Mouse (Mus musculus): ENCODE results near the gene Lypla2. TPM values are rescaled to one million over a fixed set of nuclear protein-coding genes. Genes with fewer than 3 reads are reported as not detected.

Lypla2 gene
- polyA plus RNA-seq, 1 experiment from 2014 or later, result 163 TPM

GRCm38 (mm10) chr4:135925341-135925740 is 47.1 kb downstream of the Lypla2 start:
- H3K4me3 ChIP-seq, result no peak overlapping the region
- WGBS, result 91% methylated on average over 5 of the region's 5 CpGs
- no peak for ATAC-seq

GRCm38 (mm10) chr4:135924418-135924817 is 48.0 kb downstream of the Lypla2 start:
- peaks cover 17% of the 10 kb centered on the region for H3K4me1 ChIP-seq
- ATAC-seq, result no peak
- H3K4me2 ChIP-seq, result no peak overlapping the region
- no peaks in the 10 kb centered on the region for H3K27me3 ChIP-seq
- H3K27ac ChIP-seq, result no peak overlapping the region
- H3K36me3 ChIP-seq (ENCODE audit: poor library complexity, severe bottlenecking), result peaks cover 21% of the 10 kb centered on the region
- H3K4me3 ChIP-seq, result no peak overlapping the region
- no peaks in the 10 kb centered on the region for H3K9me3 ChIP-seq (replicated peaks)
- 92% methylated on average over 2 of the region's 2 CpGs for WGBS
- H3K9ac ChIP-seq, result no peak overlapping the region

More at GRCm38 (mm10) chr4:135925341-135925740, 47.1 kb downstream of the Lypla2 start:
- H3K36me3 ChIP-seq (ENCODE audit: poor library complexity, severe bottlenecking), result peaks cover 23% of the 10 kb centered on the region
- H3K9me3 ChIP-seq (replicated peaks), result no peaks in the 10 kb centered on the region
- no peaks in the 10 kb centered on the region for H3K27me3 ChIP-seq
- no peak overlapping the region for H3K4me2 ChIP-seq
- H3K27ac ChIP-seq, result no peak overlapping the region
- no peak overlapping the region for H3K9ac ChIP-seq
- H3K4me1 ChIP-seq, result peaks cover 17% of the 10 kb centered on the region

DNA sequence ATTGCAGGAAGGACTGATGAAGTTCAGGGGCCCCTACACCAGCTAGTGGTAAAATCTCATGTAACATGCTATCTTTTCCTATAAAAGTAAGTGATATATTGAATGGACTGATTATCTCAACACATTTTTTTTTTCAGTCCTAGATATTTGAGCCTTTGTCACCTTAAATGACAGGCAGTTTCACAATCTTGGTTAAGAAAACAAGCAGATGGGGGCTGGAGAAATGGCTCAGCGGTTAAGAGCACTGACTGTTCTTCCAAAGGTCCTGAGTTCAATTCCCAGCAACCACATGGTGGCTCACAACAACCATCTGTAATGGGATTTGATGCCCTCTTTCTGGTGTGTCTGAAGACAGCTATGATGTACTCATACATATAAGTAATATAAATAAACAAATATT is 50.2 kb downstream of the Lypla2 start:
- H3K36me3 ChIP-seq (ENCODE audit: poor library complexity, severe bottlenecking), result peaks cover 21% of the 10 kb centered on the region
- H3K9me3 ChIP-seq (replicated peaks), result no peaks in the 10 kb centered on the region
- H3K27ac ChIP-seq, result no peak overlapping the region
- peaks cover 17% of the 10 kb centered on the region for H3K4me1 ChIP-seq
- no peaks in the 10 kb centered on the region for H3K27me3 ChIP-seq
- H3K4me2 ChIP-seq, result peak overlapping the region; percentile 88
- no peak overlapping the region for H3K9ac ChIP-seq
- no peak overlapping the region for H3K4me3 ChIP-seq
- 90% methylated on average over 1 of the region's 1 CpGs for WGBS
- no peak for ATAC-seq

- peaks cover 17% of the 10 kb centered on the region for H3K4me1 ChIP-seq
- H3K4me3 ChIP-seq, result peak overlapping the region; percentile 82
- H3K9ac ChIP-seq, result peak overlapping the region; percentile 78
- H3K27ac ChIP-seq, result no peak overlapping the region
- peaks cover 21% of the 10 kb centered on the region for H3K36me3 ChIP-seq (ENCODE audit: poor library complexity, severe bottlenecking)
- WGBS, result 7% methylated on average over 26 of the region's 26 CpGs
- H3K27me3 ChIP-seq, result no peaks in the 10 kb centered on the region
- 0 out of 2 replicates have a peak, but pooled peaks have one; percentile 5 for ATAC-seq
- peak overlapping the region; percentile 88 for H3K4me2 ChIP-seq
- no peaks in the 10 kb centered on the region for H3K9me3 ChIP-seq (replicated peaks)
Measured at GRCm38 (mm10) chr4:135921257-135922120, 50.9 kb downstream of the Lypla2 start.

DNA sequence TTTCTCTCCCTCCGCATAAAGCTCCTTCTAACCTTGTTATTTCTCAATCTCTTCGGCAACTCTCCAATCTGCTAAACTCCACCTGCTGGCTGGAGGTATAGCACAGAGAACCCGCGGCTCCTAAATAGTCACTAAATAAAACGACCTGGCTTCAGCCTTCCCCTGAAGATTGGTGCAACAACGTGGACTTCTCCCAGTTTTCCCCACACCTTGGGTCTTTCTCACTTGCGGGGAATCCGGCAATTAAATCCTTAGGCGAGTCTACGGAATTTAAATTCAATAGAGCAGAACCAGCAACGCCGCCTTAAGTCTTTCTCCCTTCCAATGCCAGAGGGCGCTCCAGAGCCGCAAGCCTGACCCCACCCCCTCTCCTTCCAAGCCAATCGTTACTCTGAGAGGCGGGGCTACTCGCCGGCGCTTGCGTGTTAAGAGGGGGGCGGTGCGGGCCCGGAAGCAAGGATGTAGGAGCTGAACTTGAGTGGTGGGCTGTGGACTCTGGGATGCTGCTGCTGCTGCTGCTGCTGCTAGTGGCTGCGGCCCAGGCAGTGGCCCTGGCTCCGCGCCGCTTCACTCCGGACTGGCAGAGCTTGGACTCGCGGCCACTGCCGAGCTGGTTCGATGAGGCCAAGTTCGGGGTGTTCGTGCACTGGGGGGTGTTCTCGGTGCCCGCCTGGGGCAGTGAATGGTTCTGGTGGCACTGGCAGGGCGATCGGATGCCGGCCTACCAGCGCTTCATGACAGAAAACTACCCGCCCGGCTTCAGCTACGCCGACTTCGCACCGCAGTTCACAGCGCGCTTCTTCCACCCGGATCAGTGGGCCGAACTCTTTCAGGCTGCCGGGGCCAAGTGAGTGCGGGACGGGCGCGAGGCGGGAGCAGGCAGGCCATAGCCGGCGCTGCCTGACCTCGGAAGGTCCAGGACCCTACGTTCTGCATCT is 51.9 kb downstream of the Lypla2 start, which contains the start of gene Fuca1:
Fuca1 (plus strand) TSS at position 432 of the 938 bp plus-strand sequence.
- Histone ChIP-seq H3K27ac (peak within 1 kb of the TSS; percentile 78), H3K9me3 (replicated peaks) (no peaks in the 10 kb centered on the region), H3K27me3 (no peaks in the 10 kb centered on the region), H3K9ac (peak within 1 kb of the TSS; percentile 78), H3K36me3 (ENCODE audit: poor library complexity, severe bottlenecking) (peaks cover 14% of the 10 kb centered on the region), H3K4me1 (peaks cover 17% of the 10 kb centered on the region), H3K4me3 (peak within 1 kb of the TSS; percentile 82), H3K4me2 (peak within 1 kb of the TSS; percentile 88)
- WGBS, result 2% methylated on average over 60 of the region's 60 CpGs
- peak; percentile 97 for ATAC-seq

DNA sequence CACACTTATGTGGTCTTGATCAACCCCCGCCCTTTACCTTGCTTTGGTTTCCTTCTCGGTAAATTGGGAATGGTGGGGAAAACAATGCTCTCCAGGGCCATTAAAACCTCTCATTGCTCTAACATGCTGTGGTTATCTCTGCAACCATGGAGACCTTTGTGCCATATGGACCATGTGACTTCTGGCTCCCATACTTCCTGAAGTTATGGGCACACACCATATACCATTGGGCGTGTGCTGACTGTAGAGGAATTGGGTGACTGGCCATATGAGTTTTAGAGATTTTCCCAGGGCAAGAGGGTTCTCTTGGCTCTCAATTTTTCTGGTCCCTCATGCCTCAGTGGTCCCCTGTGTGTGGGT is 53.2 kb downstream of the Lypla2 start:
- no peak overlapping the region for H3K9ac ChIP-seq
- H3K4me2 ChIP-seq, result no peak overlapping the region
- H3K9me3 ChIP-seq (replicated peaks), result no peaks in the 10 kb centered on the region
- peaks cover 6% of the 10 kb centered on the region for H3K36me3 ChIP-seq (ENCODE audit: poor library complexity, severe bottlenecking)
- ATAC-seq, result no peak
- WGBS, result 95% methylated on average over 3 of the region's 3 CpGs
- no peak overlapping the region for H3K27ac ChIP-seq
- H3K27me3 ChIP-seq, result no peaks in the 10 kb centered on the region
- peaks cover 17% of the 10 kb centered on the region for H3K4me1 ChIP-seq
- no peak overlapping the region for H3K4me3 ChIP-seq

GRCm38 (mm10) chr4:135918635-135919279 is 53.7 kb downstream of the Lypla2 start:
- Histone ChIP-seq H3K9me3 (replicated peaks) (no peaks in the 10 kb centered on the region), H3K4me1 (peaks cover 17% of the 10 kb centered on the region), H3K9ac (no peak overlapping the region), H3K36me3 (ENCODE audit: poor library complexity, severe bottlenecking) (peaks cover 2% of the 10 kb centered on the region; the same call in 1 of the 2 replicates), H3K4me2 (no peak overlapping the region), H3K27me3 (no peaks in the 10 kb centered on the region), H3K27ac (no peak overlapping the region), H3K4me3 (no peak overlapping the region)
- ATAC-seq, result no peak
- 90% methylated on average over 13 of the region's 13 CpGs for WGBS

Other genes starting within 250 kb of the Lypla2 start
- not detected in 2 replicates for gene Il22ra1, start 244.5 kb downstream of the Lypla2 start, polyA plus RNA-seq (2015; fragmentation: Nextera tagmentation; extraction: Ambion mirVana)
- 0.09 TPM in 1 of 2 replicates, not detected in the other for gene Myom3, start 212.9 kb downstream of the Lypla2 start, polyA plus RNA-seq (2015; fragmentation: Nextera tagmentation; extraction: Ambion mirVana)
- 341 and 352 TPM in 2 replicates for gene Srsf10, start 116.9 kb downstream of the Lypla2 start, polyA plus RNA-seq (2015; fragmentation: Nextera tagmentation; extraction: Ambion mirVana)
- 180 and 185 TPM in 2 replicates for gene Pnrc2, start 98.8 kb downstream of the Lypla2 start, polyA plus RNA-seq (2015; fragmentation: Nextera tagmentation; extraction: Ambion mirVana)
- gene Cnr2, start 77.2 kb downstream of the Lypla2 start, polyA plus RNA-seq (2015; fragmentation: Nextera tagmentation; extraction: Ambion mirVana), result 0.13 and 0.21 TPM in 2 replicates
- 41.7 and 56.6 TPM in 2 replicates for gene Fuca1, start 51.9 kb downstream of the Lypla2 start, polyA plus RNA-seq (2015; fragmentation: Nextera tagmentation; extraction: Ambion mirVana)
- gene Hmgcl, start 26.2 kb downstream of the Lypla2 start, polyA plus RNA-seq (2015; fragmentation: Nextera tagmentation; extraction: Ambion mirVana), result 56.2 and 57.1 TPM in 2 replicates
- 28.7 and 33.6 TPM in 2 replicates for gene Gale, start 8.9 kb downstream of the Lypla2 start, polyA plus RNA-seq (2015; fragmentation: Nextera tagmentation; extraction: Ambion mirVana)
- gene Pithd1, start 14.6 kb upstream of the Lypla2 start, polyA plus RNA-seq (2015; fragmentation: Nextera tagmentation; extraction: Ambion mirVana), result 50.9 and 53.6 TPM in 2 replicates
- 29.1 and 30.9 TPM in 2 replicates for gene Eloa, start 49.1 kb upstream of the Lypla2 start, polyA plus RNA-seq (2015; fragmentation: Nextera tagmentation; extraction: Ambion mirVana)
- gene Rpl11, start 80.8 kb upstream of the Lypla2 start, polyA plus RNA-seq (2015; fragmentation: Nextera tagmentation; extraction: Ambion mirVana), result 383 and 388 TPM in 2 replicates
- 90.9 and 119 TPM in 2 replicates for gene Id3, start 170.9 kb upstream of the Lypla2 start, polyA plus RNA-seq (2015; fragmentation: Nextera tagmentation; extraction: Ambion mirVana)
- gene E2f2, start 199.8 kb upstream of the Lypla2 start, polyA plus RNA-seq (2015; fragmentation: Nextera tagmentation; extraction: Ambion mirVana), result 9.7 and 11.3 TPM in 2 replicates
- 2.9 and 3.9 TPM in 2 replicates for gene Asap3, start 233.7 kb upstream of the Lypla2 start, polyA plus RNA-seq (2015; fragmentation: Nextera tagmentation; extraction: Ambion mirVana)

Data from forebrain, embryonic 13.5 days (tissue).